ENCODE assay signal across 19 mouse cellular contexts in the genomic region with DNA sequence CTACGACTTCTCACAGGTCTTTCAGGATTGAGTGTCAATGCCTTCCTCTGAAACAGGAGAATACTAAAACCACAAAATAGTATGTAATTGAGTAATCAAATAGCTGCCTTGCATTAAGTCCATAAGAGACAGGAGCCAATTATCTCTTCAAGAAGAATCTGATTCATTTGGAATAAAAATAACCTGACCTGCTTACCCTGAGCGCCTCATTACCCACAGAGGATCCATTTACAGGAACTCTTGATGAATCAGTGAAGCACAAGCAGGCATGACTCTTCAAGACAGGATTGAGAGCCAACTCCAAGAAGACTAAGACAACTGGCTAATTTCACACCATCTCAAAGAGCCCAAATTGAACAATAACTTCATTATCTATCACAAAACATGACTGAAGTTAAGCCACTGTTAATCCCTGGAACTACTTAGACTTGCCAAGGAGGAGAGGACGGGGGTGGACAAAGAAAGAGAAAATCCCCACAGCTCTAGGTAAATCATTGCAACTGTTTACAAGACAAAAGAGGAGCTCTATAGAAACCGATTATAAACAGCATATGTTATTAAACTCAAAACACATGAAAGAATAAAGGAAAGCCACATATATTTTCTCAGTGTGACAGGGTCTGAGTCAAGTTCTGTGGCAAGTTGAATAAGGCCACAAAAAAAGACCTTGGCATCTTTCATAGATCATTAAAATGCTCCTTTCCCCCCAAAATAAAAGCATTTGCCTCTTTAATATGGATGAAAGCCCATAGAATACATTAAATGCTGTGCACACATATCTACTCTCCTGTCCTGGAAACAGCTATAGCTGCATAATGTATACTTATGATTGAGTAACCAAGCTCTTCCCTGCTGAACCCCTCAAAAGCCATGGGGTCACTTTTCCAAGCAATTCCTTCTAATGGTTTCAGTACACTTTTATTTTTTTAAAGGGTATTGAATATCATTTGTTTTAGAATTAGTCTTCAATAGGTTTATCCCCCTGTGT.
DNase-seq lines count a peak whose midpoint lies in the region; ATAC-seq and TF ChIP-seq lines count a peak whose summit lies in the region.
"Had no signal": no experiment of that assay in that cellular context is flagged by ENCODE, and none has a peak within 500 bp of the region (broad histone marks: within the 10 kb centered on the region; RNA-seq: fewer than 3 reads in every experiment).

No protein-coding gene starts in this region.

- no peak overlapping the region for H3K27ac ChIP-seq in forebrain, embryonic 11.5 days (ENCODE audit: low read depth, low read length)
- no peak overlapping the region for H3K27ac ChIP-seq in forebrain, postnatal 0 days (ENCODE audit: low read depth, low read length)
- no peak overlapping the region for H3K27ac ChIP-seq in midbrain, embryonic 13.5 days
- no peak overlapping the region for H3K27ac ChIP-seq in midbrain, postnatal 0 days (ENCODE audit: low read depth, low read length)
- H3K27ac ChIP-seq in embryonic facial prominence, embryonic 15.5 days (replicated peaks), result no peak overlapping the region
- H3K27ac ChIP-seq: hindbrain, embryonic 15.5 days; limb, embryonic 10.5 days; liver, embryonic 12.5 days; neural tube, embryonic 13.5 days; stomach, embryonic 15.5 days had no signal

- no peaks in the 10 kb centered on the region for H3K27me3 ChIP-seq in forebrain, embryonic 11.5 days (ENCODE audit: control insufficient read depth, insufficient read depth, low read length)
- H3K27me3 ChIP-seq in forebrain, postnatal 0 days (ENCODE audit: insufficient read depth, low read length), result no peaks in the 10 kb centered on the region
- no peaks in the 10 kb centered on the region for H3K27me3 ChIP-seq in midbrain, embryonic 13.5 days
- no peaks in the 10 kb centered on the region for H3K27me3 ChIP-seq in midbrain, postnatal 0 days (ENCODE audit: insufficient read depth, low read length)
- no peaks in the 10 kb centered on the region for H3K27me3 ChIP-seq in embryonic facial prominence, embryonic 15.5 days
- H3K27me3 ChIP-seq in myocyte (ENCODE audit: control insufficient read depth, insufficient read depth, insufficient read length), result no peaks in the 10 kb centered on the region
- H3K27me3 ChIP-seq: hindbrain, embryonic 15.5 days; liver, embryonic 12.5 days; megakaryocyte, embryonic 14.5 days; neural tube, embryonic 13.5 days; stomach, embryonic 15.5 days had no signal

- H3K4me1 ChIP-seq in forebrain, embryonic 11.5 days (replicated peaks; ENCODE audit: control insufficient read depth, insufficient read depth, low read length), result no peaks in the 10 kb centered on the region
- H3K4me1 ChIP-seq in forebrain, postnatal 0 days (ENCODE audit: insufficient read depth), result no peaks in the 10 kb centered on the region
- peaks cover 11% of the 10 kb centered on the region for H3K4me1 ChIP-seq in midbrain, embryonic 13.5 days (replicated peaks)
- no peaks in the 10 kb centered on the region for H3K4me1 ChIP-seq in midbrain, postnatal 0 days (ENCODE audit: insufficient read depth, low read length)
- no peaks in the 10 kb centered on the region; the same call in 1 of the 2 replicates for H3K4me1 ChIP-seq in embryonic facial prominence, embryonic 15.5 days
- H3K4me1 ChIP-seq: hindbrain, embryonic 15.5 days; limb, embryonic 10.5 days; liver, embryonic 12.5 days; megakaryocyte, embryonic 14.5 days; stomach, embryonic 15.5 days had no signal

- no peaks in the 10 kb centered on the region for H3K79me2 ChIP-seq in myocyte (ENCODE audit: control insufficient read depth, insufficient read depth)

- DNase-seq in forebrain, embryonic 11.5 days (ENCODE audit: low spot score), result no peak
- DNase-seq in forebrain, postnatal 0 days, result no peak
- DNase-seq in midbrain, postnatal 0 days (ENCODE audit: low spot score), result no peak
- DNase-seq in heart, adult 11 months, result no peak
- no peak for DNase-seq in left cerebral cortex, postnatal 14 days (ENCODE audit: low spot score in 2 of 2)
- DNase-seq: cerebellum, adult 2 months; heart, adult 18-20 months; kidney, adult 8-10 months; layer of hippocampus, postnatal 36 days had no signal

- no peak overlapping the region for H3ac ChIP-seq in myocyte (ENCODE audit: control insufficient read depth, insufficient read length)

- H3K36me3 ChIP-seq in forebrain, embryonic 11.5 days (ENCODE audit: control insufficient read depth, insufficient read depth, low read length), result no peaks in the 10 kb centered on the region
- H3K36me3 ChIP-seq in forebrain, postnatal 0 days (ENCODE audit: insufficient read depth), result no peaks in the 10 kb centered on the region
- no peaks in the 10 kb centered on the region for H3K36me3 ChIP-seq in midbrain, embryonic 13.5 days
- H3K36me3 ChIP-seq in midbrain, postnatal 0 days (ENCODE audit: insufficient read depth, low read length), result no peaks in the 10 kb centered on the region
- H3K36me3 ChIP-seq in embryonic facial prominence, embryonic 15.5 days, result no peaks in the 10 kb centered on the region
- no peaks in the 10 kb centered on the region for H3K36me3 ChIP-seq in myocyte (ENCODE audit: control insufficient read depth, insufficient read depth)
- H3K36me3 ChIP-seq: hindbrain, embryonic 15.5 days; limb, embryonic 10.5 days; liver, embryonic 12.5 days; neural tube, embryonic 13.5 days; stomach, embryonic 15.5 days had no signal

- TF ChIP-seq CTCF in forebrain, postnatal 0 days (IDR thresholded peaks at IDR 0.05; ENCODE audit: low read depth), result no peak
- TF ChIP-seq CTCF in midbrain, postnatal 0 days (IDR thresholded peaks at IDR 0.05), result no peak

- 16% methylated on average over 4 of the region's 4 CpGs for WGBS in forebrain, embryonic 11.5 days
- 13% methylated on average over 4 of the region's 4 CpGs for WGBS in forebrain, postnatal 0 days
- WGBS in midbrain, embryonic 13.5 days, result 16% methylated on average over 4 of the region's 4 CpGs
- 23% methylated on average over 4 of the region's 4 CpGs for WGBS in midbrain, postnatal 0 days
- WGBS in embryonic facial prominence, embryonic 15.5 days, result 39% methylated on average over 4 of the region's 4 CpGs

- peak; percentile 73 for ATAC-seq in forebrain, embryonic 11.5 days (replicated peaks; ENCODE audit: low FRiP score)
- ATAC-seq in forebrain, postnatal 0 days, result no peak
- ATAC-seq in midbrain, embryonic 13.5 days, result peak; percentile 83
- no peak for ATAC-seq in midbrain, postnatal 0 days (ENCODE audit: low FRiP score)
- ATAC-seq in embryonic facial prominence, embryonic 15.5 days (ENCODE audit: insufficient number of reproducible peaks, low FRiP score, low TSS enrichment, low read depth), result peak; percentile 43; the same call in 1 of the 2 replicates
- ATAC-seq: liver, embryonic 12.5 days had no signal

- no peak overlapping the region for H3K9ac ChIP-seq in forebrain, embryonic 11.5 days (ENCODE audit: low read length)
- H3K9ac ChIP-seq in forebrain, postnatal 0 days, result no peak overlapping the region
- H3K9ac ChIP-seq in midbrain, embryonic 13.5 days (replicated peaks), result no peak overlapping the region
- no peak overlapping the region for H3K9ac ChIP-seq in midbrain, postnatal 0 days (replicated peaks; ENCODE audit: low read length, poor library complexity, severe bottlenecking)
- no peak overlapping the region for H3K9ac ChIP-seq in embryonic facial prominence, embryonic 15.5 days
- H3K9ac ChIP-seq: hindbrain, embryonic 15.5 days; liver, embryonic 12.5 days; neural tube, embryonic 13.5 days; stomach, embryonic 15.5 days had no signal

- intact Hi-C loops in left cerebral cortex, postnatal 14 days (cut with DNase I), result no loop called here

- no peak for TF ChIP-seq POLR2A in myocyte (IDR thresholded peaks at IDR 0.05; ENCODE audit: insufficient read length, low read depth)

- H3K4me2 ChIP-seq in forebrain, embryonic 11.5 days (ENCODE audit: low read depth, low read length, severe bottlenecking), result no peak overlapping the region
- no peak overlapping the region for H3K4me2 ChIP-seq in forebrain, postnatal 0 days (ENCODE audit: low read depth)
- no peak overlapping the region for H3K4me2 ChIP-seq in midbrain, embryonic 13.5 days (replicated peaks)
- no peak overlapping the region for H3K4me2 ChIP-seq in midbrain, postnatal 0 days (ENCODE audit: low read depth, low read length, poor library complexity, severe bottlenecking)
- H3K4me2 ChIP-seq in embryonic facial prominence, embryonic 15.5 days (replicated peaks), result no peak overlapping the region
- H3K4me2 ChIP-seq in myocyte (ENCODE audit: low read depth), result peak overlapping the region; percentile 39
- H3K4me2 ChIP-seq: hindbrain, embryonic 15.5 days; liver, embryonic 12.5 days; neural tube, embryonic 13.5 days; stomach, embryonic 15.5 days had no signal

- H3K4me3 ChIP-seq in forebrain, embryonic 11.5 days (ENCODE audit: low read depth, low read length), result no peak overlapping the region
- no peak overlapping the region for H3K4me3 ChIP-seq in forebrain, postnatal 0 days (ENCODE audit: low read depth, low read length)
- no peak overlapping the region for H3K4me3 ChIP-seq in midbrain, embryonic 13.5 days (replicated peaks)
- H3K4me3 ChIP-seq in midbrain, postnatal 0 days (ENCODE audit: low read depth, low read length), result no peak overlapping the region
- no peak overlapping the region for H3K4me3 ChIP-seq in embryonic facial prominence, embryonic 15.5 days (replicated peaks)
- H3K4me3 ChIP-seq in myocyte, result no peak overlapping the region
- H3K4me3 ChIP-seq: erythroblast, embryonic 14.5 days; hindbrain, embryonic 15.5 days; limb, embryonic 10.5 days; liver, embryonic 12.5 days; megakaryocyte, embryonic 14.5 days; neural tube, embryonic 13.5 days; stomach, embryonic 15.5 days had no signal

- no peaks in the 10 kb centered on the region for H3K9me3 ChIP-seq in forebrain, embryonic 11.5 days (ENCODE audit: control insufficient read depth, low read length)
- no peaks in the 10 kb centered on the region for H3K9me3 ChIP-seq in forebrain, postnatal 0 days (ENCODE audit: low read length)
- H3K9me3 ChIP-seq in midbrain, embryonic 13.5 days, result no peaks in the 10 kb centered on the region
- no peaks in the 10 kb centered on the region for H3K9me3 ChIP-seq in midbrain, postnatal 0 days (ENCODE audit: low read length)
- no peaks in the 10 kb centered on the region for H3K9me3 ChIP-seq in embryonic facial prominence, embryonic 15.5 days (replicated peaks)
- H3K9me3 ChIP-seq: hindbrain, embryonic 15.5 days; limb, embryonic 10.5 days; liver, embryonic 12.5 days; megakaryocyte, embryonic 14.5 days; neural tube, embryonic 13.5 days; stomach, embryonic 15.5 days had no signal

TF ChIP-seq in myocyte, 11 proteins besides CTCF, POLR2A, EP300 and RAD21:
- TF ChIP-seq CEBPB (IDR thresholded peaks at IDR 0.05; ENCODE audit: insufficient read depth, poor library complexity, severe bottlenecking) (0 out of 2 replicates have a peak, but pooled peaks have one; percentile 47), E2F4 (IDR thresholded peaks at IDR 0.05; ENCODE audit: insufficient read depth) (no peak)

Comparison
In these comparisons a context has a peak if more than half of its experiments do, and no peak if none do; other contexts are left out.
1. ATAC-seq: peak in forebrain, embryonic 11.5 days (single experiment), midbrain, embryonic 13.5 days (single experiment) and embryonic facial prominence, embryonic 15.5 days (single experiment); none in forebrain, postnatal 0 days (single experiment) and midbrain, postnatal 0 days (single experiment).